Mouse (Mus musculus) CH12.LX (cell line): Measurements from ENCODE around the gene Steap3. TPM values are rescaled to one million over a fixed set of nuclear protein-coding genes. Genes with fewer than 3 reads are reported as not detected.

Source experiments
- DNase-seq: peaks from one replicate; pipeline ENCODE4 v3.0.0-alpha.2; 2013; ENCODE audit errors: extremely low read depth
- H3K27ac ChIP-seq: 2 replicates; pipeline ENCODE4 v1.5.1; 2012; ENCODE audit warnings: low read depth, mild to moderate bottlenecking, control low read depth, moderate library complexity; ENCODE audit not compliant: insufficient read depth
- H3K27me3 ChIP-seq: replicated peaks from 2 replicates; pipeline ENCODE3; 2012; ENCODE audit warnings: inconsistent platforms
- H3K36me3 ChIP-seq, 2 experiments: replicated peaks in 1 of 2; 2 replicates each; pipeline versions ENCODE3 to v1.6.1; 2012; ENCODE audit warnings: inconsistent platforms in 1 of 2, low read length in 1 of 2, mild to moderate bottlenecking in 1 of 2, mixed read lengths in 1 of 2, moderate library complexity in 1 of 2; ENCODE audit not compliant: control insufficient read depth in 1 of 2, insufficient read depth in 1 of 2
- H3K4me1 ChIP-seq, 2 experiments: 2 replicates each; pipeline ENCODE4 v1.6.1; 2012; ENCODE audit warnings: inconsistent platforms in 1 of 2, moderate library complexity in 1 of 2; ENCODE audit not compliant: insufficient read depth in 2 of 2, control insufficient read depth in 1 of 2
- H3K4me2 ChIP-seq: 2 replicates; pipeline ENCODE4 v1.6.1; 2012; ENCODE audit warnings: low read depth, mild to moderate bottlenecking, control low read depth; ENCODE audit not compliant: poor library complexity, insufficient read depth, severe bottlenecking
- H3K4me3 ChIP-seq, 3 experiments: fragments of 150-350 bp in 1 of 3; sonication (generic) in 1 of 3; replicated peaks in 1 of 3; 2 replicates each; pipeline versions ENCODE3 to v1.5.1; 2011 to 2012; ENCODE audit warnings: low read depth in 2 of 3, low read length in 2 of 3, mild to moderate bottlenecking in 2 of 3, moderate library complexity in 2 of 3, control low read depth in 1 of 3, improper control_type of control experiment in 1 of 3, inconsistent platforms in 1 of 3, mixed read lengths in 1 of 3; ENCODE audit not compliant: poor library complexity in 1 of 3
- H3K79me2 ChIP-seq: replicated peaks from 2 replicates; pipeline ENCODE4 v1.6.1; 2012; ENCODE audit warnings: mild to moderate bottlenecking, moderate library complexity; ENCODE audit not compliant: control insufficient read depth, poor library complexity, insufficient read depth, severe bottlenecking; ENCODE audit errors: extremely low read depth
- H3K9ac ChIP-seq: 2 replicates; pipeline ENCODE4 v1.6.1; 2012; ENCODE audit warnings: low read depth, mild to moderate bottlenecking, control low read depth, moderate library complexity; ENCODE audit not compliant: insufficient read depth
- H3K9me3 ChIP-seq: replicated peaks from 2 replicates; pipeline ENCODE3; 2012; ENCODE audit warnings: low read length, inconsistent platforms, mixed read lengths
- CHD1 ChIP-seq: IDR thresholded peaks from 2 replicates; pipeline ENCODE4 v1.6.1; 2012; ENCODE audit warnings: low read depth, low read length, improper control_type of control experiment, inconsistent platforms
- CTCF ChIP-seq, 2 experiments: IDR thresholded peaks in 1 of 2; conservative IDR thresholded peaks in 1 of 2; 2 replicates each; pipeline ENCODE4 v1.5.1; 2011 to 2012; ENCODE audit warnings: low read depth in 2 of 2, low read length in 2 of 2, improper control_type of control experiment in 1 of 2, inconsistent platforms in 1 of 2, mild to moderate bottlenecking in 1 of 2, moderate library complexity in 1 of 2
- E2F4 ChIP-seq: IDR thresholded peaks from 2 replicates; pipeline ENCODE4 v1.6.1; 2011; ENCODE audit warnings: low read depth, low read length, improper control_type of control experiment; ENCODE audit not compliant: insufficient replicate concordance
- EP300 ChIP-seq: IDR thresholded peaks from 2 replicates; pipeline ENCODE4 v1.6.1; 2011; ENCODE audit warnings: low read length, improper control_type of control experiment
- ETS1 ChIP-seq: conservative IDR thresholded peaks from 2 replicates; pipeline ENCODE4 v1.6.1; 2012; ENCODE audit warnings: low read depth, mild to moderate bottlenecking, inconsistent platforms, low read length, improper control_type of control experiment, moderate library complexity
- GABPA ChIP-seq: IDR thresholded peaks from 2 replicates; pipeline ENCODE4 v1.6.1; 2012; ENCODE audit warnings: low read depth, low read length, improper control_type of control experiment, inconsistent platforms; ENCODE audit not compliant: insufficient replicate concordance
- IRF4 ChIP-seq: IDR thresholded peaks from 2 replicates; pipeline ENCODE4 v1.6.1; 2014; ENCODE audit warnings: low read depth, mild to moderate bottlenecking, inconsistent platforms, low read length, improper control_type of control experiment
- JUN ChIP-seq: IDR thresholded peaks from 2 replicates; pipeline ENCODE4 v1.6.1; 2011; ENCODE audit warnings: low read depth, mild to moderate bottlenecking, low read length, improper control_type of control experiment, moderate library complexity; ENCODE audit not compliant: insufficient read depth
- JUND ChIP-seq: conservative IDR thresholded peaks from 2 replicates; pipeline ENCODE4 v1.6.1; 2011; ENCODE audit warnings: low read depth, low read length, improper control_type of control experiment
- KAT2A ChIP-seq: IDR thresholded peaks from 2 replicates; pipeline ENCODE4 v1.6.1; 2012; ENCODE audit warnings: low read length, improper control_type of control experiment, inconsistent platforms; ENCODE audit not compliant: insufficient replicate concordance
- MAFK ChIP-seq: IDR thresholded peaks from 2 replicates; pipeline ENCODE4 v1.6.1; 2011; ENCODE audit warnings: low read length, improper control_type of control experiment; ENCODE audit not compliant: insufficient replicate concordance
- MAX ChIP-seq: IDR thresholded peaks from 2 replicates; pipeline ENCODE4 v1.6.1; 2011; ENCODE audit warnings: low read length, improper control_type of control experiment
- MEF2A ChIP-seq: IDR thresholded peaks from 2 replicates; pipeline ENCODE4 v1.6.1; 2014; ENCODE audit warnings: low read depth, mild to moderate bottlenecking, inconsistent platforms, low read length, improper control_type of control experiment, borderline replicate concordance
- MXI1 ChIP-seq: IDR thresholded peaks from 2 replicates; pipeline ENCODE4 v1.6.1; 2011; ENCODE audit warnings: mild to moderate bottlenecking, low read depth, low read length, improper control_type of control experiment
- MYC ChIP-seq: IDR thresholded peaks from 2 replicates; pipeline ENCODE4 v1.6.1; 2011; ENCODE audit warnings: low read depth, mild to moderate bottlenecking, improper control_type of control experiment, low read length
- NELFE ChIP-seq: IDR thresholded peaks from 2 replicates; pipeline ENCODE4 v1.6.1; 2011; ENCODE audit warnings: low read depth, low read length, improper control_type of control experiment
- NRF1 ChIP-seq: IDR thresholded peaks from 2 replicates; pipeline ENCODE4 v1.6.1; 2014; ENCODE audit warnings: low read depth, mild to moderate bottlenecking, inconsistent platforms, low read length, improper control_type of control experiment, moderate library complexity
- PAX5 ChIP-seq: IDR thresholded peaks from 2 replicates; pipeline ENCODE4 v1.6.1; 2012; ENCODE audit warnings: low read length, inconsistent platforms, mixed read lengths
- POLR2A ChIP-seq: IDR thresholded peaks from 2 replicates; pipeline ENCODE4 v1.6.1; 2011; ENCODE audit warnings: low read depth, mild to moderate bottlenecking, improper control_type of control experiment, low read length
- POLR2AphosphoS2 ChIP-seq: IDR thresholded peaks from 2 replicates; pipeline ENCODE4 v1.6.1; 2011; ENCODE audit warnings: low read depth, low read length, improper control_type of control experiment
- RAD21 ChIP-seq: IDR thresholded peaks from 2 replicates; pipeline ENCODE4 v1.6.1; 2011; ENCODE audit warnings: low read depth, mild to moderate bottlenecking, low read length, improper control_type of control experiment, moderate library complexity
- RCOR1 ChIP-seq: conservative IDR thresholded peaks from 2 replicates; pipeline ENCODE4 v1.6.1; 2012; ENCODE audit warnings: low read depth, mild to moderate bottlenecking, inconsistent platforms, low read length, improper control_type of control experiment
- SIN3A ChIP-seq: IDR thresholded peaks from 2 replicates; pipeline ENCODE4 v1.6.1; 2012; ENCODE audit warnings: low read length, improper control_type of control experiment, inconsistent platforms
- SMC3 ChIP-seq: IDR thresholded peaks from 2 replicates; pipeline ENCODE4 v1.6.1; 2011; ENCODE audit warnings: low read depth, low read length, improper control_type of control experiment
- TBP ChIP-seq: conservative IDR thresholded peaks from 2 replicates; pipeline ENCODE4 v1.6.1; 2011; ENCODE audit warnings: low read depth, low read length, improper control_type of control experiment
- TCF12 ChIP-seq: IDR thresholded peaks from 2 replicates; pipeline ENCODE4 v1.6.1; 2014; ENCODE audit warnings: low read depth, mild to moderate bottlenecking, inconsistent platforms, low read length, improper control_type of control experiment
- UBTF ChIP-seq: IDR thresholded peaks from 2 replicates; pipeline ENCODE4 v1.6.1; 2012; ENCODE audit warnings: low read depth, mild to moderate bottlenecking, inconsistent platforms, low read length, improper control_type of control experiment, moderate library complexity
- USF1 ChIP-seq: IDR thresholded peaks from 2 replicates; pipeline ENCODE4 v1.6.1; 2014; ENCODE audit warnings: low read depth, mild to moderate bottlenecking, inconsistent platforms, low read length, improper control_type of control experiment
- USF2 ChIP-seq: conservative IDR thresholded peaks from 2 replicates; pipeline ENCODE4 v1.6.1; 2011; ENCODE audit warnings: low read depth, low read length, improper control_type of control experiment
- ZC3H11A ChIP-seq: IDR thresholded peaks from 2 replicates; pipeline ENCODE4 v1.6.1; 2012; ENCODE audit warnings: low read depth, mild to moderate bottlenecking, inconsistent platforms, low read length, improper control_type of control experiment
- ZNF384 ChIP-seq: IDR thresholded peaks from 2 replicates; pipeline ENCODE4 v1.6.1; 2012; ENCODE audit warnings: low read depth, low read length, improper control_type of control experiment, inconsistent platforms
- dilution Hi-C: fragments of 300-500 bp; cut with MboI; formaldehyde crosslinking; loops from 2 replicates; pipeline ENCODE4 v1.14.3; 2020; ENCODE audit warnings: low sequenced_read_pairs; ENCODE audit not compliant: extremely low pct_unique_long_range_greater_than_20kb, extremely low pct_ligation_motif_present
- in situ Hi-C: fragments of 300-500 bp; cut with MboI; formaldehyde crosslinking; loops from 3 replicates; pipeline ENCODE4 v1.14.3; 2019; ENCODE audit warnings: low sequenced_read_pairs, low pct_ligation_motif_present, low pct_unique_long_range_greater_than_20kb, mixed read lengths
- polyA plus RNA-seq: library from polyadenylated mRNA; unstranded; fragments of >175 nt; gene quantifications from 2 replicates; pipeline ENCODE4 v1.2.1, GENCODE M21; 2012; ENCODE audit warnings: low read depth; ENCODE audit not compliant: insufficient read length
- total RNA-seq, 2 experiments: library from RNA; depleted of rRNA; stranded (reverse); fragments of 300-350 nt in 1 of 2; fragments of >200 nt in 1 of 2; gene quantifications; 2 replicates each; pipeline ENCODE4 v1.2.3; 2012 to 2014

The Steap3 gene
- total and polyA plus RNA-seq, 3 experiments = 1.2 to 8.0 (median 2.9) TPM

GRCm38 (mm10) chr1:120146994-120147393 is 125.5 kb downstream of the Steap3 start:
- no peaks in the 10 kb centered on the region for H3K9me3 ChIP-seq
- dilution Hi-C loops = no loop called here
- H3K4me2 ChIP-seq = peak overlapping the region; percentile 87
- DNase-seq = peak; percentile 67
- peak overlapping the region; percentile 29; the same call in 1 of the 2 replicates for H3K9ac ChIP-seq
- peak; percentile 36 for TF ChIP-seq ZC3H11A
- no peak for TF ChIP-seq TCF12
- peak; percentile 37 to 88; a peak in 3 of 4 replicates for TF ChIP-seq CTCF (conservative IDR thresholded peaks at IDR 0.05 in 1 of 2, IDR thresholded peaks at IDR 0.05 in 1 of 2; ENCODE audit: low read depth in 2 of 2, low read length in 2 of 2)
- peak; percentile 92 for TF ChIP-seq RAD21
- 0 out of 2 replicates have a peak, but pooled peaks have one; percentile 29 for TF ChIP-seq JUND
- TF ChIP-seq MYC = 0 out of 2 replicates have a peak, but pooled peaks have one; percentile 10
- no peak for TF ChIP-seq MAX
- TF ChIP-seq SMC3 = peak; percentile 75
- no peak for TF ChIP-seq IRF4
- peak; percentile 84 for TF ChIP-seq ZNF384
- TF ChIP-seq PAX5 = no peak
- peaks cover 0 to 5% of the 10 kb centered on the region in 2 experiments for H3K36me3 ChIP-seq
- no peaks in the 10 kb centered on the region for H3K27me3 ChIP-seq
- in situ Hi-C loops = loop anchor here (5.0 kb wide), 2 partner anchors 50 to 115 kb away; no protein-coding TSS in a partner anchor
- H3K27ac ChIP-seq = peak overlapping the region; percentile 49; the same call in 1 of the 2 replicates
- peak overlapping the region in 1 of 3 experiments; percentile 41 for H3K4me3 ChIP-seq
- H3K4me1 ChIP-seq = peaks cover 14 to 27% of the 10 kb centered on the region in 2 experiments
- H3K79me2 ChIP-seq = no peaks in the 10 kb centered on the region

GRCm38 (mm10) chr1:120145527-120146216 is 126.8 kb downstream of the Steap3 start:
- Histone ChIP-seq H3K4me1 (peaks cover 14 to 27% of the 10 kb centered on the region in 2 experiments), H3K27ac (peak overlapping the region; percentile 49; the same call in 1 of the 2 replicates), H3K36me3 (no peaks in the 10 kb centered on the region), H3K4me2 (peak overlapping the region; percentile 87), H3K27me3 (no peaks in the 10 kb centered on the region), H3K9ac (no peak overlapping the region), H3K79me2 (no peaks in the 10 kb centered on the region; the same call in 1 of the 2 replicates), H3K4me3 (peak overlapping the region in 1 of 3 experiments; percentile 35), H3K9me3 (no peaks in the 10 kb centered on the region)
- peak; percentile 74 for DNase-seq
- in situ Hi-C loops = loop anchor here (5.0 kb wide), 2 partner anchors 48 to 113 kb away; no protein-coding TSS in a partner anchor
- dilution Hi-C loops = no loop called here
- TF ChIP-seq UBTF (no peak), IRF4 (no peak; the same call in 1 of the 2 replicates), USF2 (no peak), MXI1 (peak; percentile 54; the same call in 1 of the 2 replicates), GABPA (no peak), CHD1 (no peak), E2F4 (no peak), MAX (peak; percentile 82), USF1 (no peak), NELFE (no peak), POLR2AphosphoS2 (no peak), MAFK (no peak), EP300 (peak; percentile 53), ZC3H11A (no peak), RCOR1 (no peak), SIN3A (0 out of 2 replicates have a peak, but pooled peaks have one; percentile 43), KAT2A (no peak), TBP (no peak), NRF1 (no peak), MEF2A (peak; percentile 69), JUN (0 out of 2 replicates have a peak, but pooled peaks have one; percentile 20), ETS1 (peak; percentile 79; the same call in 1 of the 2 replicates), POLR2A (no peak)
